12 mouse cellular contexts compared by ENCODE assay signal in genomic region chr2:34976945-34977658, GRCm38 (mm10). TPM values are rescaled to one million over a fixed set of nuclear protein-coding genes. Genes with fewer than 3 reads are reported as not detected.
DNase-seq lines count a peak whose midpoint lies in the region; ATAC-seq and TF ChIP-seq lines count a peak whose summit lies in the region.
"Had no signal": no experiment of that assay in that cellular context is flagged by ENCODE, and none has a peak within 500 bp of the region (broad histone marks: within the 10 kb centered on the region; RNA-seq: fewer than 3 reads in every experiment).

No protein-coding gene starts in this region.

- H3K4me1 ChIP-seq in midbrain, embryonic 11.5 days (ENCODE audit: control insufficient read depth, insufficient read depth, low read length) = no peaks in the 10 kb centered on the region; the same call in 1 of the 2 replicates
- H3K4me1 ChIP-seq in midbrain, embryonic 16.5 days (ENCODE audit: control insufficient read depth, insufficient read depth, low read length) = no peaks in the 10 kb centered on the region
- H3K4me1 ChIP-seq in bone marrow, adult 2 months (ENCODE audit: control insufficient read depth, insufficient read depth, low read length) = peaks cover 7% of the 10 kb centered on the region
- peaks cover 37% of the 10 kb centered on the region for H3K4me1 ChIP-seq in liver, embryonic 13.5 days (replicated peaks)

- no peak overlapping the region for H3K27ac ChIP-seq in midbrain, embryonic 11.5 days (ENCODE audit: low read depth, low read length)
- no peak overlapping the region for H3K27ac ChIP-seq in midbrain, embryonic 16.5 days (ENCODE audit: low read length)
- H3K27ac ChIP-seq in bone marrow, adult 2 months (ENCODE audit: control insufficient read depth, insufficient read depth, low read depth, low read length, poor library complexity) = peak overlapping the region; percentile 86
- peak overlapping the region; percentile 29; the same call in 1 of the 2 replicates for H3K27ac ChIP-seq in liver, embryonic 13.5 days
- H3K27ac ChIP-seq: hindbrain, embryonic 12.5 days; limb, embryonic 13.5 days had no signal

- no peak overlapping the region for H3K4me3 ChIP-seq in midbrain, embryonic 11.5 days (ENCODE audit: low read depth, low read length)
- H3K4me3 ChIP-seq in midbrain, embryonic 16.5 days (ENCODE audit: low read depth, low read length) = no peak overlapping the region
- peak overlapping the region; percentile 10 for H3K4me3 ChIP-seq in bone marrow, adult 2 months (replicated peaks; ENCODE audit: control insufficient read depth, low read depth, low read length)
- no peak overlapping the region for H3K4me3 ChIP-seq in liver, embryonic 13.5 days (replicated peaks)
- H3K4me3 ChIP-seq: hindbrain, embryonic 12.5 days; limb, embryonic 13.5 days; myocyte had no signal

- WGBS in midbrain, embryonic 11.5 days = 87% methylated on average over 8 of the region's 8 CpGs
- 86% methylated on average over 8 of the region's 8 CpGs for WGBS in midbrain, embryonic 16.5 days
- 18% methylated on average over 8 of the region's 8 CpGs for WGBS in bone marrow, adult 2 months
- WGBS in liver, embryonic 13.5 days (ENCODE audit: insufficient replicate concordance) = 29% methylated on average over 8 of the region's 8 CpGs

- ATAC-seq in midbrain, embryonic 11.5 days (ENCODE audit: low FRiP score) = no peak
- ATAC-seq in midbrain, embryonic 16.5 days = no peak
- ATAC-seq in liver, embryonic 13.5 days (ENCODE audit: low read depth) = no peak

- no peak for TF ChIP-seq CTCF in bone marrow, adult 2 months (IDR thresholded peaks at IDR 0.05; ENCODE audit: control insufficient read depth, insufficient read depth, low read length)

- TF ChIP-seq POLR2A in bone marrow, adult 2 months (IDR thresholded peaks at IDR 0.05; ENCODE audit: borderline replicate concordance, control insufficient read depth, low read depth, low read length) = no peak

- peak; percentile 23 for DNase-seq in midbrain, embryonic 11.5 days (ENCODE audit: low spot score, missing footprints)
- DNase-seq in liver, embryonic 13.5 days = no peak
- peak; percentile 92 for DNase-seq in splenic B cell, adult 2 months (ENCODE audit: low read depth, low spot score)
- DNase-seq in frontal cortex, postnatal 10 days (ENCODE audit: low spot score in 2 of 2) = no peak
- DNase-seq in urinary bladder, adult 2 months (ENCODE audit: low spot score) = no peak
- DNase-seq in kidney, postnatal 14 days = no peak

- H3K36me3 ChIP-seq in midbrain, embryonic 11.5 days (ENCODE audit: control insufficient read depth, insufficient read depth, low read length) = no peaks in the 10 kb centered on the region
- H3K36me3 ChIP-seq in midbrain, embryonic 16.5 days (ENCODE audit: control insufficient read depth, insufficient read depth, low read length) = no peaks in the 10 kb centered on the region
- no peaks in the 10 kb centered on the region for H3K36me3 ChIP-seq in liver, embryonic 13.5 days
- H3K36me3 ChIP-seq in splenic B cell, adult 2 months (ENCODE audit: control insufficient read depth, insufficient read depth, low read length, poor library complexity, severe bottlenecking) = no peaks in the 10 kb centered on the region
- H3K36me3 ChIP-seq: G1E; hindbrain, embryonic 12.5 days; limb, embryonic 13.5 days had no signal

- no peak overlapping the region for H3K9ac ChIP-seq in midbrain, embryonic 11.5 days (ENCODE audit: low read length)
- no peak overlapping the region for H3K9ac ChIP-seq in midbrain, embryonic 16.5 days (ENCODE audit: low read depth, low read length)
- no peak overlapping the region for H3K9ac ChIP-seq in liver, embryonic 13.5 days
- H3K9ac ChIP-seq: hindbrain, embryonic 12.5 days; limb, embryonic 13.5 days had no signal

- H3K9me3 ChIP-seq in midbrain, embryonic 11.5 days (ENCODE audit: control insufficient read depth, low read length) = no peaks in the 10 kb centered on the region; the same call in 1 of the 2 replicates
- no peaks in the 10 kb centered on the region for H3K9me3 ChIP-seq in midbrain, embryonic 16.5 days (replicated peaks; ENCODE audit: control insufficient read depth, low read length, poor library complexity, severe bottlenecking)
- H3K9me3 ChIP-seq in liver, embryonic 13.5 days (replicated peaks) = no peaks in the 10 kb centered on the region; the same call in 1 of the 2 replicates
- H3K9me3 ChIP-seq: hindbrain, embryonic 12.5 days; limb, embryonic 13.5 days had no signal

- H3K27me3 ChIP-seq in midbrain, embryonic 11.5 days (ENCODE audit: control insufficient read depth, insufficient read depth, low read length) = no peaks in the 10 kb centered on the region
- no peaks in the 10 kb centered on the region for H3K27me3 ChIP-seq in midbrain, embryonic 16.5 days (ENCODE audit: control insufficient read depth, insufficient read depth, low read depth, low read length)
- H3K27me3 ChIP-seq in liver, embryonic 13.5 days = no peaks in the 10 kb centered on the region
- H3K27me3 ChIP-seq in splenic B cell, adult 2 months (ENCODE audit: control insufficient read depth, insufficient read depth, low read length, poor library complexity, severe bottlenecking) = no peaks in the 10 kb centered on the region
- H3K27me3 ChIP-seq: hindbrain, embryonic 12.5 days had no signal

- no peak overlapping the region for H3K4me2 ChIP-seq in midbrain, embryonic 11.5 days
- no peak overlapping the region for H3K4me2 ChIP-seq in midbrain, embryonic 16.5 days (ENCODE audit: low read length)
- H3K4me2 ChIP-seq in liver, embryonic 13.5 days = no peak overlapping the region
- H3K4me2 ChIP-seq: hindbrain, embryonic 12.5 days; limb, embryonic 13.5 days had no signal

RNA-seq across cellular contexts. Expression of gene Traf1, which starts 15.5 kb away (rescaled TPM):
- 0.32 and 0.34 TPM in 2 replicates for polyA plus RNA-seq in midbrain, embryonic 11.5 days (2014; fragmentation: Nextera tagmentation; extraction: Ambion mirVana)
- polyA plus RNA-seq in midbrain, embryonic 16.5 days (2015; fragmentation: Nextera tagmentation; extraction: Ambion mirVana) = 2.8 and 4.9 TPM in 2 replicates
- 6.7 and 9.8 TPM in 2 replicates for polyA plus RNA-seq in bone marrow, adult 2 months (2011; ENCODE audit: insufficient read depth, insufficient read length, low replicate concordance, missing spikeins)
- polyA plus RNA-seq in liver, embryonic 13.5 days (2015; fragmentation: Nextera tagmentation; extraction: Ambion mirVana) = 0.14 and 0.15 TPM in 2 replicates
- 5.9 and 6.6 TPM in 2 replicates for polyA plus RNA-seq in urinary bladder, adult 2 months (2012; rRNA removed)
- polyA plus RNA-seq: G1E had no signal

Comparison
In these comparisons a context has a peak if more than half of its experiments do, and no peak if none do; other contexts are left out.
1. DNase-seq: peak in midbrain, embryonic 11.5 days (single experiment) and splenic B cell, adult 2 months (single experiment); none in liver, embryonic 13.5 days (single experiment), frontal cortex, postnatal 10 days (0 of 2), urinary bladder, adult 2 months (single experiment) and kidney, postnatal 14 days (single experiment).
2. H3K27ac ChIP-seq: peak in bone marrow, adult 2 months (single experiment) and liver, embryonic 13.5 days (single experiment); none in midbrain, embryonic 11.5 days (single experiment) and midbrain, embryonic 16.5 days (single experiment).